Mouse (Mus musculus) neural tube, embryonic 14.5 days (tissue): ENCODE measurements around the gene Itga5. TPM values are rescaled to one million over a fixed set of nuclear protein-coding genes. Genes with fewer than 3 reads are reported as not detected.

Experiments used
- ATAC-seq: fragments of 200-750 bp; cut with Nextera tagmentation; 2 replicates; pipeline ENCODE4 v1.8.0; 2017; ENCODE audit warnings: low read depth, mild to moderate bottlenecking, moderate TSS enrichment, moderate library complexity
- H3K27ac ChIP-seq: fragments of 300-500 bp; sonication (generic); 2 replicates; pipeline ENCODE4 v1.5.1; 2014; ENCODE audit warnings: low read depth, mild to moderate bottlenecking, control low read depth, low read length, moderate library complexity, mixed read lengths
- H3K27me3 ChIP-seq: fragments of 300-500 bp; sonication (generic); 2 replicates; pipeline ENCODE4 v1.6.1; 2014; ENCODE audit warnings: low read length; ENCODE audit not compliant: control insufficient read depth, insufficient read depth
- H3K36me3 ChIP-seq: fragments of 300-500 bp; sonication (generic); 2 replicates; pipeline ENCODE4 v1.6.1; 2014; ENCODE audit warnings: low read length, mixed read lengths; ENCODE audit not compliant: control insufficient read depth, insufficient read depth
- H3K4me1 ChIP-seq: fragments of 300-500 bp; sonication (generic); 2 replicates; pipeline ENCODE4 v1.6.1; 2014; ENCODE audit warnings: low read length; ENCODE audit not compliant: control insufficient read depth, insufficient read depth
- H3K4me2 ChIP-seq: fragments of 300-500 bp; sonication (generic); 2 replicates; pipeline ENCODE4 v1.6.1; 2014; ENCODE audit warnings: mild to moderate bottlenecking, low read depth, low read length, control low read depth
- H3K4me3 ChIP-seq: fragments of 300-500 bp; sonication (generic); 2 replicates; pipeline ENCODE4 v1.5.1; 2014; ENCODE audit warnings: low read depth, low read length, control low read depth, mixed read lengths
- H3K9ac ChIP-seq: fragments of 300-500 bp; sonication (generic); replicated peaks from 2 replicates; pipeline ENCODE4 v1.6.1; 2014; ENCODE audit warnings: low read depth, mild to moderate bottlenecking, control low read depth, low read length, mixed read lengths
- H3K9me3 ChIP-seq: fragments of 300-500 bp; sonication (generic); 2 replicates; pipeline ENCODE4 v1.6.1; 2016; ENCODE audit warnings: low read length; ENCODE audit not compliant: control insufficient read depth
- WGBS: fragments of 180-500 bp; shearing (Covaris S2); extraction: QIAGEN DNeasy Blood & Tissue Kit; methylation state at CpG from one replicate; pipeline ENCODE4 v1.1.7; 2014; 5-methylcytosine and 5-hydroxymethylcytosine counted together
- microRNA-seq: library from miRNA; unstranded; fragments of <30 nt; microRNA quantifications from one replicate; pipeline ENCODE4, GENCODE M21; 2016
- polyA plus RNA-seq: library from polyadenylated mRNA; unstranded; fragments of >200 nt; fragmentation: Nextera tagmentation; extraction: Ambion mirVana; gene quantifications from 2 replicates; pipeline ENCODE4 v1.2.1, GENCODE M21; 2014

Gene Itga5
- polyA plus RNA-seq, 1 experiment from 2014 or later, result 3.8 TPM

DNA sequence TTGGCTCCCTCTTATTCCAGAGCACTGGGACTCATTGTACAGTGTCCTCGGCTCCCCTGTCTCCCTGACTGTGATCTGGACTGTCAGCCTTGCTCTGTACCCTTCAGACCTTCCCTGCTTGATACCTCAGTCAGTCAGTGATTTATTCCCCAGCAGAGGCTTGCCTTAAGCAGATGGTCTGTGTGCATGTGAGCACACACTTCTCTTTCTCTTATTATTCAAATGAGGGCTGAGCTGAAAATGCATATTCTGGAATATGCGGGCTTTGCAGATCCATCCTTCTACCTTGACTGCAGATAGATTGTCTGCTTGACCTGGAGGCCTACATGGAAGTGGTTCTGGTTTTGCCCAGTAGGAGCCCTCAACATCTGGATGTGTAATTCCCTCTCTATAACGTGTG, 68.5 kb downstream of the Itga5 start:
- no peak for ATAC-seq
- Histone ChIP-seq H3K27me3 (no peaks in the 10 kb centered on the region), H3K9ac (peak overlapping the region; percentile 30; the same call in 1 of the 2 replicates), H3K4me2 (no peak overlapping the region), H3K4me3 (no peak overlapping the region), H3K9me3 (no peaks in the 10 kb centered on the region), H3K27ac (peak overlapping the region; percentile 100), H3K36me3 (no peaks in the 10 kb centered on the region), H3K4me1 (peaks cover 78% of the 10 kb centered on the region)
- WGBS, result 23% methylated on average over 3 of the region's 3 CpGs

DNA sequence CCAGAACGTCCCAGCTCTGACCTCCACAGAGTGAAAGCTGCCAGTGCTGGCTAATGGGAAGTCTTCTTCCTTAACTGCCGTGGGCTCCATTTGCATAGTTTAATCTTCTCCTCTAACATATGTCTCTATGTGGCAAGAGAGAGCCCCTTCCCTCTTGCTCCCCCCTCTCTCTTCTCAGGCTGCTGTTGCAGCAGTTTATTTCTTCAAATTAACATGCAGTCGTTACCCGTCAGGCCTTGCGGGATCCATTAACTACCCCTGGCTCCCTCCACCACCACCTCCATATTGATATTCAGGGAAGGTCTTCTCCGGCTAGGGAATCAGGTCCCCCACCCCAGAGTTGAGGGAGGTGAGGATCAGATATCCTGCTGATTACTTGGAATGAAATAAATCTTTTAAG, 69.2 kb downstream of the Itga5 start:
- Histone ChIP-seq H3K36me3 (no peaks in the 10 kb centered on the region), H3K4me1 (peaks cover 71% of the 10 kb centered on the region), H3K9ac (peak overlapping the region; percentile 30), H3K4me2 (no peak overlapping the region), H3K4me3 (no peak overlapping the region), H3K27me3 (no peaks in the 10 kb centered on the region), H3K9me3 (no peaks in the 10 kb centered on the region), H3K27ac (peak overlapping the region; percentile 100)
- no peak for ATAC-seq
- WGBS, result 14% methylated on average over 6 of the region's 6 CpGs

DNA sequence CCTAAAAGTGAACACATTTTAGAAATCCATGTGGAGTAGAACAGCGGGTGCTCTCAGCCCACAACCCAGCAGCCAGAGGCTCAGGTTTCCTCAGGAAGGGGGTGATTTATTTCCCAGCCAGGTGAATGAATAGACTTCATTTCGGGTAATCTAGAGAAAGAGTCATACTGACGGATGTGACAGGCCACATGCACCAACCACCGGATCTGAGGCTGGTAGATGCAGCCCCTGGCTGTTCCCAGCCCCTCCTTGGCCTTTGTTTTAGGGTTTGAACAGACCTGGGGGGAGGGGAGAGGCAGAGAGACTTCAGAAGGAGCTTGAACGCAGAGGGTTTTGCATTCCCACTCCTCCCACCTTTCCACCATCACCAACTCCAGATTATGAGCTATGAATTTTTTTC, 70.7 kb downstream of the Itga5 start:
- H3K4me1 ChIP-seq, result peaks cover 61% of the 10 kb centered on the region

DNA sequence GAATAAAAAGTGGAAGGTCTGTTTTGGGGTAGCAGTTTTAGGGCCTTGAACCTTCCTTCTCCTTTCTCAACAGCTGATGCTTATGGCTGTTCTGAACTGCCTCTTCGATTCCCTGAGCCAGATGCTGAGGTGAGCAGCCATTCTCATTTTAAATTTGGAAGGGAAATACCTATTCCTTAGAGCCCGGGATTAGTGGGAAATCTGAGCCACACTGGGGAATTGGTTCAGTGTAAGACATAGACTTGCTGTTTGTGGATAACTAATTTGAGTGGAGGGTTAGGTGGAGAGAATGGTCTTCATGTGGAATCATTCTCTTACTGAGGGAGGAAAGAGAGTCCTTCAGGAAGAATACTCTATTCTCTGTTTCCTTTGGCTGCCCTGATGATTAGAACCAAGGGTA, 71.9 kb downstream of the Itga5 start:
- no peak for ATAC-seq
- WGBS, result 82% methylated on average over 2 of the region's 2 CpGs
- no peak overlapping the region for H3K4me2 ChIP-seq
- peaks cover 60% of the 10 kb centered on the region for H3K4me1 ChIP-seq
- H3K4me3 ChIP-seq, result no peak overlapping the region
- H3K9me3 ChIP-seq, result no peaks in the 10 kb centered on the region
- H3K27me3 ChIP-seq, result no peaks in the 10 kb centered on the region
- no peak overlapping the region for H3K27ac ChIP-seq
- no peaks in the 10 kb centered on the region for H3K36me3 ChIP-seq
- H3K9ac ChIP-seq, result no peak overlapping the region

More for the DNA sequence above, 70.7 kb downstream of the Itga5 start:
- Histone ChIP-seq H3K4me2 (no peak overlapping the region), H3K27ac (peak overlapping the region; percentile 100), H3K27me3 (no peaks in the 10 kb centered on the region), H3K9ac (no peak overlapping the region), H3K4me3 (no peak overlapping the region), H3K36me3 (no peaks in the 10 kb centered on the region), H3K9me3 (no peaks in the 10 kb centered on the region)
- WGBS, result 7% methylated on average over 5 of the region's 5 CpGs
- no peak for ATAC-seq

Small RNA genes within 50 kb of the gene (microRNA-seq; reads per million reads assigned to microRNA genes)
- gene Mir6963, result not detected

Other genes starting within 250 kb of the Itga5 start
- gene Smug1, start 199.7 kb downstream of the Itga5 start, polyA plus RNA-seq, result 19.2 and 28.0 TPM in 2 replicates
- gene Cbx5, start 126.9 kb downstream of the Itga5 start, polyA plus RNA-seq, result 132 and 143 TPM in 2 replicates
- 635 and 713 TPM in 2 replicates for gene Hnrnpa1, start 126.3 kb downstream of the Itga5 start, polyA plus RNA-seq
- 1.9 and 2.0 TPM in 2 replicates for gene Nfe2, start 108.4 kb downstream of the Itga5 start, polyA plus RNA-seq
- gene Copz1, start 94.0 kb downstream of the Itga5 start, polyA plus RNA-seq, result 195 and 216 TPM in 2 replicates
- 0.35 and 0.40 TPM in 2 replicates for gene Gpr84, start 56.2 kb downstream of the Itga5 start, polyA plus RNA-seq
- 19.2 and 20.7 TPM in 2 replicates for gene Zfp385a, start 26.7 kb downstream of the Itga5 start, polyA plus RNA-seq
- gene Gtsf1, start 63.7 kb upstream of the Itga5 start, polyA plus RNA-seq, result not detected in 2 replicates
- not detected in 2 replicates for gene Gtsf2, start 81.7 kb upstream of the Itga5 start, polyA plus RNA-seq
- 1.5 and 2.0 TPM in 2 replicates for gene Nckap1l, start 87.0 kb upstream of the Itga5 start, polyA plus RNA-seq
- gene Pde1b, start 136.3 kb upstream of the Itga5 start, polyA plus RNA-seq, result 99.0 and 99.6 TPM in 2 replicates
- gene Ppp1r1a, start 171.2 kb upstream of the Itga5 start, polyA plus RNA-seq, result 98.6 and 110 TPM in 2 replicates
- gene Glycam1, start 198.3 kb upstream of the Itga5 start, polyA plus RNA-seq, result not detected in 2 replicates